Mouse (Mus musculus) gastrocnemius, postnatal 36 days (tissue): ENCODE measurements around the gene Nav2. TPM values are rescaled to one million over a fixed set of nuclear protein-coding genes. Genes with fewer than 3 reads are reported as not detected.

Source experiments
- DNase-seq, 2 experiments: peaks; one replicate each; pipeline ENCODE4 v3.0.0; 2022
- intact Hi-C: fragments of 180-260 bp; cut with DNase I; formaldehyde crosslinking; loops from one replicate; pipeline ENCODE4 v1.15.1; 2025
- total RNA-seq, 2 experiments: library from RNA; stranded (reverse); gene quantifications; 2 replicates each; pipeline ENCODE4 v1.2.3; 2021

Gene Nav2
- total RNA-seq, 2 experiments from 2014 or later, result 21.8 to 23.9 TPM

DNA sequence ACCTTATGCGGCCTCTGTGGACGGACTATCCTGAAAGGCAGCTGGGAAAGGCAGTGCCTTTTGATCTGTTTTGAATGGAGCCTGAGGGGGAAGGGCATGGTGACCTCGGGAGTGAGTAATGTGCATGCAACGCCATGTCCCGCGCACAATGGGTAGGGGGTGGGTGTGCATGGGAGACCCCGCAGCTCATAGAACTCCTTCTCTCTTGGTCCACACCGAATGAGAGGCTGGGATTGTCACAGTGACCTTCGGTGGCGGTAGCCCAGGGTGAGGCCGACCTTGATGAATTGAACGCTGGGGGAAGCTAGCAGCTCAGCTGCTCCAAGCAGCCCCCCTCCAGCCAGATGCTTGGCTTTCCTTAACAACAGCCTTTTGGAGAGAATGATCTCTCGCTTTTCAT, 86.7 kb downstream of the Nav2 start:
- no peak for DNase-seq
- intact Hi-C loops, result no loop called here

- no peak for DNase-seq
- intact Hi-C loops, result no loop called here
Observed at GRCm38 (mm10) chr7:48995701-48996100, 87.2 kb downstream of the Nav2 start.

DNA sequence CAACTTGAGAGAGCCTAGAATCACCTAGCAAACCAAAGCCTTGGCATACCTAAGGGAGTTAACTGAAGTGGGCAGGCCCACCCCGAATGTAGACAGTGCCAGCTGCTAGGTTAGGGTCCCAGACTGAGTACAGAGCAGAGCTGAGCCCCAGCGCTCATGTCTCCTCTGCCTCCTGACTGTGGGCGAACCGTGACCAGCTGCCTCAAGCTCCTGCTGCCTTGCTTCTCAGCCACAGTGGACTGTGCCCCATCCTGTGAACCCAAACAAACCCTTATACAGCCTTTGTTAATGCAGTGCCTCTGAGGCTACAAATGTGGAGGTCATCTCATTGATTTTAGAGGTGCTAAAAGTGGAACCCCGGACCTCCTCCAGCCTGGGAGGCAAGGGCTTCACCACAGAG, 88.3 kb downstream of the Nav2 start:
- intact Hi-C loops, result no loop called here
- DNase-seq, result no peak

DNA sequence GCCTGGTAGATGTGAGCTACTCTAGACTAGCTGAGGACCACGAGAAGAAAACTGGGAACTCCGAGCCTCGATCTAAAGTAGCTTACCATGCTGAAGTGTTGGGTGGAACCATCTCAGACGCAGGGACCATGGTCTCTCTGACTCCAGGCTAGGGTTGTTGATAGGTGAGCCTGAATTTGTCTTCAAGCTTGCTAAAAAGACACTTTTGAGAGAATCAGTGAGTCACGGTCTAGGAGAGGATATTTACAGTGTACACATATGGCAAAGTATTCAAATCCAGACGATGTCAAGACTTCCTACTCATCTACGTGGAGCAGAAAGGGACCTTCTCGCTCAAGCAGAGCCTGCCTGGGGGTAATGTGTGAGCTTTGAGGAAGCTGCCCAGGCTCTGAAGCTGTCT, 89.6 kb downstream of the Nav2 start:
- intact Hi-C loops, result no loop called here
- DNase-seq, result no peak

- intact Hi-C loops, result no loop called here
- DNase-seq, result no peak
Observed at GRCm38 (mm10) chr7:48998595-48998994, 90.1 kb downstream of the Nav2 start.

GRCm38 (mm10) chr7:49000816-49001215, 92.3 kb downstream of the Nav2 start:
- intact Hi-C loops, result no loop called here
- DNase-seq, result no peak

- no peak for DNase-seq
- intact Hi-C loops, result no loop called here
Observed at GRCm38 (mm10) chr7:49004402-49004801, 95.9 kb downstream of the Nav2 start.

- no peak for DNase-seq
- intact Hi-C loops, result no loop called here
Observed at GRCm38 (mm10) chr7:49006886-49007285, 98.4 kb downstream of the Nav2 start.

DNA sequence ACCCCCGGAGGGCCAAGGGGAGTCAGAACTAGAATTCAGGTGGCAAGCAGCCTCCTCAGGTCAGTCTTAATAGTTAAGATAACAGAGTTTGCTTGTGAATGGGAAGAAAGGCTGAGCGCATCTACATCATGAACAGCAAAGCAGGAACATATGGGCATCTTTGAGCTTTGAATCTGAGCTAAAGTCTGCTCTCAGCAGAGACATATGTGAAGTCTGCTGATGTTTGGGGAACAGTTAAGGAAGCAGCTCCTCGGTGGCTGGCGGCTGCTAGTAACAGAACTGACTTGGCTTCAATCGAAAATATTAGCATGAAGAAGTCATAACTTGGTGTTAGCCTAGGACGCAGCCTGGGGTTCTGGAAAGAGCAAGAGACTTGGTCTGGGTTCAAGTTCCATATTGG, 102.2 kb downstream of the Nav2 start:
- intact Hi-C loops, result no loop called here
- DNase-seq, result no peak

DNA sequence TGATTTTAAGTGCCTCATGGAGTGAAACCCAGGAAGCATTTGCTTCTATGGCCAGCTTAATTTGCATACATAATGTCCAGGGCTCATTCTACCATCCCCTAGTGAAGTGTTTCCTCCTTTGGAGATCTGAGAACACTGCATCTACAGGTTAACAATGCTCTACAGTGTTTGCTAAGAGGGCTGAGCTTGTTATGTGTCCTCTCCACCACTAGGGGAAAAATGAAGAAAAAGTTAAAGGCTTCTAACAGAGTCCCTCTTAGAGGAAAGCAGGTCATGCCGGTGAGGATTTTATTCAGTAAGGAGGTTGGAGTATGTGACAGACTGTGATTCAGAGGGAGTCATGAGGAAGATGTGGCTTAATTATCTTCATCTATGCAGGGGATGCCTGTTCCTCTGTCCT, 103.5 kb downstream of the Nav2 start:
- DNase-seq, result no peak
- intact Hi-C loops, result no loop called here

DNA sequence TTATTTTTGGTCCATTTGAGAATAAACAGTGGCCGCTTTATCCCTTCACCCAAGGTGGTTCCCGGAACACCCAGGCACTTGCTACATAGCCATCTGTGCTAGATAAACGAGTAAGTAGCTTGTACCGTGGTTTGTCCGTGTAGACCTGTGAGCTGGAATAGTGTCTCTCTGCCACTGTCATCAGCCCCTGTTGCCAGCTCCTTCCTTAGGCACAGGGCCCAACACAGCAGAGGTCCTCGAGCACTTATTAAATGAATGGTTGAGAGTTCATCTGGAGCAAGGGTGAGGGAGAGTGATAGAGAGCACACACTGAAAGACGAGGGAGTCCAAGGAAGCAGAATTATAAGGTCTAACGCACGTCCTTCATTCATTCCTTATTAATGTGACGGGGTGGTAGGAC, 106.0 kb downstream of the Nav2 start:
- intact Hi-C loops, result no loop called here
- no peak for DNase-seq

DNA sequence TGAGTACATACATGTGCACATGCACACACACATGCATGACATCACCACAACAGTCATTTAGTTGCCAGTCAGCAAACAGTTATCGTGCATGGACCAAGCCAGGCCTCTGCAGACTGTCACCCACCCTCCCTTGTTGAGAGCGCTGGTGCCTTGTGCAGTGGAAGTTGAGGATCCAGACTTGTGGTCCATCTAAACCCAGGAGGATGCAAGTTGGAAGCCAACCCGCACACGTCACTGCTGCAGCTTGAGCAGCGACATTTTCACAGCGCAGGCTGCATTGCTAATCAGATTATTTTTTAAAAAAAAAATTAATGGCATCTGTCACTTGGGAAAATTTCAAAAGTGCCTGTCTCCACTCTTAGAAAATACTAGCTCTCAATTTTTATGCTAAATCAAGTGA, 106.8 kb downstream of the Nav2 start:
- intact Hi-C loops, result no loop called here
- no peak for DNase-seq

GRCm38 (mm10) chr7:49016088-49016487, 107.6 kb downstream of the Nav2 start:
- intact Hi-C loops, result no loop called here
- DNase-seq, result no peak

DNA sequence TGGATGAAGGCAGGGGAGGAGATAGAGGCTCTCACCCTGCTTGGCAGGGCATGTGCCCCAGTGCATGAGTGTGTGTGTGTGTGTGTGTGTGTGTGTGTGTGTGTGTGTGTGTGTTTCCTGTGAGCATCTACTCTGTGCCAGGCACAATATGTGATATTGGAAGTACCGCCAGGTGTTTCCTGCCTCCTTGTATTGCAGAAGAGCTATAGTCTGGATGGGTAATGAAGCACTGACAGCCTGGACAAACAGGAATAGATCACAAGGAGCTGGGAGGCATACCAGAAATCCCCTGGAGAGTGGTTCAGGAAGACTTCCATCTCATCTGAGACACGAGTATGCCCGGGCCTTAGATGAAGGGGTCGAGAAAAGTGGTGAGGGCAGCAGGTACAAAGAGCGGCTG, 109.3 kb downstream of the Nav2 start:
- no peak for DNase-seq
- intact Hi-C loops, result no loop called here

- DNase-seq, result no peak
- intact Hi-C loops, result no loop called here
Observed at GRCm38 (mm10) chr7:49018478-49018914, 110.0 kb downstream of the Nav2 start.

- intact Hi-C loops, result no loop called here
- no peak for DNase-seq
Observed at GRCm38 (mm10) chr7:49025026-49025815, 116.7 kb downstream of the Nav2 start.

DNA sequence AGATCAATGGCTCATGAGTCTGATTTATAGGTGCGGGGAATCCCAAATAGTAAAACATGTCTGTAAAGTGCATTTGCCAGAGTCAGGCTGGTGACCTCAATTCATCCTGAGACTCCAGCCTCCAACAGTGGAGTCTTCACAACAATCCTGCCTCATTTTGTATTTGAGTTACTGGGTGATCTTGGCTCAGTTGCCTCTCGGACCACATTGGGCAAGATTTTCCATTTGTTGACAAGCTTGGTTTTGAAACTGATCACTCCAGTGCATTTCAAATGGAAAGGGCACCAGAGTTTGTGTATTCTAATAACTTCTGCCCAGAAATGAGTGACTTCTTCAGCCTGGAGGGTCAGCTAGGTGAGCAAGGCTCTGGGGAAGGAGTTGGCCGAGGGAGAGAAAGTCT, 117.5 kb downstream of the Nav2 start:
- intact Hi-C loops, result no loop called here
- no peak for DNase-seq

DNA sequence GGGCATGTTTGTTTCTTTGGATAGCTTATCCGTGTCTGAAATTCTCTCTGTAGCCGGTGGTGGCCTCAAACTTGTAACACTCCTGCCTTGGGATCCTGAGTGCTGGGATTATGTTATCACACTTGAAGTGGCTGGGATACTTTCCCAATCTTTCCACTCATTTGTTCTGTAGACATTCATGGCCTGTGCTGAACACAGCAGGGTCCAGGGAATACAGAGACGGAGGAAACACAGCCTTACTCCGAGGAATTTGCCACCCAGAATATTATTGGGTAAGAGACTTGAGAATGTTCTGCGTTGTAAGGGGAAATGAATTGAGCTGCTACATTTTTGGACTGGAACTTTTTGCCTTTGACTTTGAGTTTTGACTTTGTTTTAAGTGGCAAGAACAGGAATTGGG, 118.0 kb downstream of the Nav2 start:
- DNase-seq, result no peak
- intact Hi-C loops, result no loop called here

DNA sequence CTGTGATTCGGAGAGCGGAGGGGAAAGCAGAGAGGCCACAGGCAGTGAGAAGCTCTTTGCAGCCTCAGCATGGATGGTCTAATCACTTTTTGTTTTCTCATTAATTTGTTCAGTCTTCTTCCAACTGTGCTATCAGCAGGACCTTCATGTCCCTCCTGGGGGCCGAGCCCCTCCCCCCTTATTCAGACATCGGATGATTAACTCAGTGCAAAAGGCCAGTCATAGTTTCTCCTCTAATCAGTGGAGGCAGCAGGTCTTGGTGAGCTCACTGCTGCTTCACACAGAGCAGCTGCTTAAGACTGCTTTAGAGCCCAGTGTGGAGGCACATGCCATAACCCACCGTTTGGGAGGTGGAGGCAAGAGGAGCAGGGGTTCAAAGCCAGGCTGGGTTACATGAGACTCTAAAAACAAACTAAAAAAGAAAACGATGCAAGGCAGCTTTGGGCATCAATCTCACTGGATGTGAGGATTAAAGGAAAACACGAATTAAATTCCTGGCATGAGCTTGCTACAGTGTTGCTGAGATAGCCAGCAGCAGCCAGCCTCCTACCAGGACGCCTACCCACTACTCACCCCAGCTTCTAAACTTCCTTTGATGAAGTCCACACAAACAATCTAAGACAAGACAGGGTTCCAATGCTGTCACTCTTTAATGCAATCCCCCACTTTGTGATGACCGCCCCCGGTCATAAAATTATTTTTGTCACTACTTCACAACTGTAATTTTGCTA, 120.9 kb downstream of the Nav2 start:
- DNase-seq, result no peak
- intact Hi-C loops, result no loop called here

DNA sequence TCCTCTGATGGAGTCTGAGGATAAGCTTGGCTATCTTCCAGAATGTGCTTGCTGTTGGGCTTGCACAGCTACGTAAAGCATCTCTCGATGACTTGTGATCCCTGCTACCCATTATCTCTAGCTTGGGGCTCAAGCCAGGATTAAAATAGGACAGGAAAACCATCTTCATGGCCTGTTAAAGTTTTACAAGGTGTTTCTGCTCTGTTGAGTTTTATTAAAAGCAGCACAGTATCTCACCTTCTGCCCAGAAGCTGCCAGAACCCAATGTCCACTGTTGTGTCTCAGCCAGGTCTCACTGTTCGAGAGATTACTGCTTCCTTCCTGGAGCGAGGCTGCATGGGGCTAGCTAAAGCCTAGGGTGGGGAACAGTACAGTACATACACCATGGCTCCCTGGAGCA, 123.7 kb downstream of the Nav2 start:
- DNase-seq, result no peak
- intact Hi-C loops, result no loop called here

DNA sequence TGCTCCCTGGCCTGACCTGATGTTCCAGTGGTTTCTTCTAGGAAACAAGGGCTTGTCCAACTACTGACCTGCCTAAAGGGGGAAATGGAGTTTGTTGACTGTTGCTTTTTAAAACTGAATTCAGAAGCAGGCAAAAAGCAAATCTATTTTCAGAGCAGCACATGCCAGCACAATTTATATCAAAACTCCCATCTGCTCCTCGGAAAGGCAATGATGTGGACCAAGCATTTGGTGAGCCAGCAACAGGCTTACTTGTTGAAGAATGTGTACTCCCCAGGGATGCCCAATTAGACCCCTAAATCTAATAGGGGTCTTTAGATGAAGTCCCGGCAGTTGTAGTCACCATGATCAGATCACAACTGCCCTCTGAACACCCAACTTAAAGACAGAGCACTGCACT, 125.7 kb downstream of the Nav2 start:
- intact Hi-C loops, result no loop called here
- no peak for DNase-seq

GRCm38 (mm10) chr7:49040163-49040562, 131.6 kb downstream of the Nav2 start:
- intact Hi-C loops, result no loop called here

More at GRCm38 (mm10) chr7:49040163-49040562, 131.6 kb downstream of the Nav2 start:
- DNase-seq, result no peak
